Mouse (Mus musculus): Measurements from ENCODE around the gene Nxnl1. TPM values are rescaled to one million over a fixed set of nuclear protein-coding genes. Genes with fewer than 3 reads are reported as not detected.

The Nxnl1 gene
- under 1 TPM in 2 of 4 experiments, not detected in 2; 0.14 to 0.19 TPM for total RNA-seq (2022)

DNA sequence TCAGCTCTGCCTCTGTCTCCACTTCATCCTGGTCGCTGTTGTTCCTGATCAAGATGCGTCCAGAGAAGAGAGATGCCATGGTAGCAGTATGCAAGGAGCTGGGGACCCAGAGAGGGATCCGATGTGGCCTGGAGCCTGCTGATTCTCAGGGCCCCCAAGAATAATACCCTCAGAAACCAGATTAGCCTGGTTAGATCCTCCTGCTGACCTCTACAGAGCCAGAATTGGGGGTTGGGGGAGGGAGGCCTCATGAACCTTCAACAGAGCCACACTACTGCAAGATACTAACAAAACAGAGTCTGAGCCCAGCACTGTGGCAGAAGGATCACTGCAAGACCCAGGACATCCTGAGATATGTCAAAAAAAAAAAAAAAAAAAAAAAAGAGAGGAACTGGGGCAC, at the start of gene Nxnl1:
Gene Nxnl1, minus strand, starts transcription at position 101 of the 400 bp plus-strand sequence.
- no peak for DNase-seq (ENCODE audit: low spot score)

DNA sequence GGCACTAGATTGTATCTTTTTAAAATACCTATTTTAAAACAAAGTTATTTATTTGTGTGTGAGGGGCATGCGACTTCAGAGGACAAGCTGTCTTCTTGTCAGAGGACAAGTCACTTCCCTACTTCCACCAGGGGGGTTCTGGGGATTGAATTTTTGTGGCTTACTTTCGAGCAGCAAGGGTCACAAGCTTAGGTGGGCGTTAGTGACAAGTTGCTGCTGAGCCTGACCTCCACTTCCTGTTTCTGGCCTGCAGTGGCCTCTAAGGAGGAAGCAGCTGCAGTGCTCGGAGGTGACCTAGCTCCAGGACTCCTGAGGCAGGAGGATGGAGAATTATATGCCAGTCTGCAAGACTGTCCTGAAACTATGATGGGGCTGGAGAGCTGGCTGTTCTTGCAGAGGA, 47.0 kb upstream of the Nxnl1 start:
- DNase-seq (ENCODE audit: low spot score) = no peak

DNA sequence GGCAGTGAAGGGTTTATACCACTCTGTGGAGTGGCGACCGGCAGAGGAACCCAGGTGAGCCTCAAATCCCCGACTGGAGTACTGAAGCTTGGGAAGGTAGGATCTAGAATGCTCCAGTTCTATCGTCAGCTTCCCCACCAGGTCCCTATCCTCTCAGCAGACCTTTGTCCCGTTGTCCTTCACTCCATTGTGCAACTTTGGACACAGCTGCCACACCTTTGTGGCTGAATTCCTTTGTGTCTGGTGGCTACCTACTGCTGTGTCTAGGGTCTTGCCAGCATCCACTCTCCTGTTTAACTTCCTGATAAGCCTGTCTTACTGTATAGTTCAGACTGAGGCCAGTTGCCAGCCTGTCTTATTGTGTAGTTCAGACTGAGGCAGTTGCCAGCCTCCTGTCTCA, 45.7 kb upstream of the Nxnl1 start:
- DNase-seq (ENCODE audit: low spot score) = no peak

DNA sequence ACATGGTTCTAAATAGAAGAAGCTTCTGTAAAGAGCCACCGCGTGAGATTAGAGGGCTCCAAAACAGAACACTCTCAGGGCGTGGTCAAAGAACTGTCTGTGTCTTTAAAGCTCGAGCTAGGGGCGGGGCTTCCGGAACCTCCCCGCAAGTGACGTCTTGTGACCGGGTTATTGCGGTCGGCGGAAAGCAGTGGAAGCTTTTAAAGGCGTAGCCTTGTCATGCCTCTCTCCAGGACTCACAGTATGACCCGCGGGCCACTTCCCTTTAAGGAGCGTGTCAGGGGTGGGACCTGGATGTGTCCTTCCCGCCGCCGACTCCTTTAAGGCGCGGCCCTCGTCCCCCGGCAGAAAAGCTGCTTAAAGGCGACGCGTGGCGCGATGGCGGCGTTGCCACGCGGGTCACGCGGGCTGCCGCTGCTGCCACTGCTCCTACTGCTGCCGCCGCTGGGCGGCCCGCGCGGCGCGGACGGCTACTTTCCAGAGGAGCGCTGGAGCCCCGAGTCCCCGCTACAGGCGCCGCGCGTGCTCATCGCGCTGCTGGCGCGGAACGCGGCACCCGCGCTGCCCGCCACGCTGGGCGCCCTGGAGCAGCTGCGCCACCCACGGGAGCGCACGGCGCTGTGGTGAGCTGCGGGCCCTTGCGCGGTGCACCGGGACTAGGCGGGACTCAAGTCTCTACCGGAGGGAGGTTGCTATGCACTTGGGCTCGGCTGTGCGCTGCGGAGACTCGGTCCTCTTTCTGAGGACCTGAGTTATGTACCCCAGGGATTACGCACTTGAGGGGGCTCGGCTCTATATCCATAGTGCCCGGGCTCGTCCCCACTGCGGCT, 44.6 kb upstream of the Nxnl1 start, which contains the start of gene Colgalt1:
Gene Colgalt1, plus strand, starts transcription at position 177 of the 830 bp plus-strand sequence.
- DNase-seq (ENCODE audit: low spot score) = peak; percentile 99

DNA sequence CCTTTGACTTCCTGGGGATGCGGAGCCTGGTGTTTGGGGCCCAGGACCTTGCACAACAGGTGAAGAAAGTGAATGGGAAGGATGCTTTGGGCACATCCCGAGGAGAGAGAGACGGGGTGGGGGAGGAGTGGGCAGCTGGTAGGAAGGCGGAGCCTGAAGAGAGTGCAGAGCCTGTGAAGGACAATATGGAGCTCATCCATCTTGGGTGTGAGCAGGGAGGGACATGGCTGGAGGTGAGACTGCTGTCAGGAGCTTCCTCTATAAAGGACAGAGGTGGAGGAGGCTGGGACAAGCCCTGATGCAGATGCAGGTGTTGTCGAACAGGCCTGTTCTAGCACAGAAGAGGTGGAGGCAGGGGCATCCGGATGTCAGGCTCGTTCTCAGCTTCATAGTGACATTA, 37.6 kb upstream of the Nxnl1 start:
- no peak for DNase-seq (ENCODE audit: low spot score)

DNA sequence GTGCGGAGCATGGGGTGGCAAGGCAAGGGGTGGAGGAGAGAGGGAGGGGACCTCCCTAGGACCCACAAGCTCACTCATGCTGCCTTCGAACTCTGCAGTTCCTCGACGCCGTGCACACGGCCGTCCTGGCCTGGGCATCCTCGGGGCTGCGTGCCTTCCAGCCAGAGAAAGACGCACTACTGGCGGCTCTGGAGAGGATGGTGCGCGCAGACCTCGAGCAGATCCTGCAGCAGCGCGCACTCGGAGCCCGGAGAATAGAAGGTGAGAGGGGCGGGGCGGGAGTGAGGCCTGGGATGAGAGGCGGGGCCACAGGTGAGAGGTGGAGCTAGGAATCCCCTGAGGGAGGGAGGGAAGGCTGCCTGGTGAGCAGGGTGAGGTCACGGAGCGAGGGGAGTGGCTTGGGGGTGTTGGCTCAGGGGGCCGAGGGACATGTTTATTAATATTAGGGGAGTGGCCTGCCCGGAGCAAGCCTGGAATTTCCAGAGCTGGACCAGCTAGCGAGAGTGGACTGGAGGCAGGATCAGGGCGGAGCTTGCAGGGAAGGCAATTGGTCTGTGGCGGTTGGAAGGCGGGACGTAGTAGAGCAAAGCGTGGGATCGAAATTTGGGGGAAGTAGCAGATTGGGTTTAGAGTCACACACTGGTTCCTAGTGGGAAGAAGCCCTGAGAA, 36.4 kb upstream of the Nxnl1 start:
- peak; percentile 71 for DNase-seq (ENCODE audit: low spot score)

DNA sequence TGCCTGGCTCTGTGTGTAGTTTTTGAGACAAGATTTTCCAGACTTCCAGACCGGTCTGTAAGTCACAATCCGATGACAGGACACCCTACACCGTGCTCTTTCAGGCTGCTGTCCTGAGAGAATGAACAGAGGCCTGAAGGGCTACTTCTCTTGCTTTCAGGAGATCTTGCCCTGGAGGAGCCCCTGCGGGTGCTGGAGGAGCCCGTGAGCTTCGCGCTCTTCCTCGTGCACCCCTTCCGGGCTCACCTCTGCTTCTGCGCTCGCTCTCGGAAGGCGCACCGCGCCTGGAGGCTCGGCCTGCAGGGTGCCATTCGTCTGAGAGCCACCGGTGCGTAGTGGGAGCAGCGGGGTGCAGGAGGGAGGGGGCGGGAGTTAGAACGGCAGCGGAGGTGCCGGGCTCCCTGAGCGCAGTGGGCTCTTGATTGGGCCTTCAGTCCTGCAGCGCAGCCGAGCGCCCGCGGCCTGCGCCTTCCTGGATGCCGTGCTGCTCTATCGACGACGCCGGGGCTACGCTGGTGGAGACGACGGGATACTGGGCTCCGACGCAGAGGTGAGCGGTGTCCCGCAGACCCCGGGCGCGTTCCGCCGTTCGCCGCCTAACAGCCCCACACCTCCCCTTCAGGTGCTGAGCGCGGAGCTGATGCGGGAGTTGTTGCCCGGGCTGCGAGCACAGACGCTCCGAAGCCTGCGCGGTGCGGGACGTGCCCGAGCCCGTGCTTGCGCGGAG, 35.7 kb upstream of the Nxnl1 start:
- DNase-seq (ENCODE audit: low spot score) = no peak

DNA sequence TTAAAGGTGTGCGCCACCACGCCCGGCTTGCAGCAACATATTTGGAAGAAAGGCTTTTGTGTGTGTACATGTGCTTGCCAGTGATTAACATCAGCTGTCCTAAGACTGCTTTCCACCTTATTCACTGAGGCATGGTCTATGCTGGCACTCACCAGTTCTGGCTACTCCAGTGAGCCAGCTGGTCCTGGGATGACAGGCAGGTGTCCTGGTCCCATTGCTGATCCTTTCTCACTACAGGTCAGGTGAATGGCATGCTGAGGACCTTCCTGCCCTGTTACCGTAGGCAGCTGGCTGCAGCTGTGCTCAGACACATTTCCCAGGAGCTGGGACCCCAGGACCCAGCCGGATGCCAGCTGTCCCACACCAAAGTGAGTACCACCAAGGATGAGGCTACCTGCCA, 32.4 kb upstream of the Nxnl1 start:
- no peak for DNase-seq (ENCODE audit: low spot score)

DNA sequence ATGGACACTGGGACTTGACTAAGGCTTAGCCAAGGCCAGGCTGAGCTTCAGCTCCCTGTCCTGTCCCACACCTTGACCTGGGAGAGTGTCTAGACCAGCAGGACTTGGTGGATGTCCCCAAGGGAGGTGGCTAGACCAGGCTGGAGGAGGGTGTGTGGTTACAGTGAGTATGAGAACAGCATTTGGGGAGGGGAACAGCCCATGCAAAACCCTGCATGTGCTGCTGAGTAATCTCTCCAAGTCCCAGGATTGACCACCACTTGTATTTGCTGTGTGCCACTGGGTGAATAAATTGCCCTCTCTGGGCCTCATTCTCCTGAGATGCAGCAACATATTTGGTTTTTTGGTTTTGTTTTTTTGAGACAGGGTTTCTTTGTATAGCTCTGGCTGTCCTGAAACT, 32.0 kb upstream of the Nxnl1 start:
- no peak for DNase-seq (ENCODE audit: low spot score)

DNA sequence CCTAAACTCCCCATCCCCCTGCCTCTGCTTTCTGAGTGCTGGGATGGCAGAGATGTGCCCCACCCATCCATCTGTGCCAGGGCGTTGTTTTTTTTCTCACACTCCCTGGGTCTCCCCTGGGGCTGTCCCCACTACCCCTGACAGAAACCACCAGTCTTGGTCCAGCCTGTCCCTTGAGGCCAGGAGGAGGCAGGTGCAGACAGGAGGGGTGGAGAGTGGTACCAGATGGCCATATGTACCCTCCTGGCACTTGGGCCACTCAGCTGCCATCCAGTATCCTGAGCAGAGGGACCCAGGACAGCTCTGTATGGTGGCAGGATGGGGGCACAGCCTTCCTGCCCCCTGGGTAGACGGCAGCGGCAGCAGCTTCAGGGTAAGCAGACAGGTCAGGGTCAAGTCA, 31.1 kb upstream of the Nxnl1 start, which contains the start of gene Fam129c:
Gene Fam129c, plus strand, starts transcription at position 198 of the 400 bp plus-strand sequence.
- no peak for DNase-seq (ENCODE audit: low spot score)

DNA sequence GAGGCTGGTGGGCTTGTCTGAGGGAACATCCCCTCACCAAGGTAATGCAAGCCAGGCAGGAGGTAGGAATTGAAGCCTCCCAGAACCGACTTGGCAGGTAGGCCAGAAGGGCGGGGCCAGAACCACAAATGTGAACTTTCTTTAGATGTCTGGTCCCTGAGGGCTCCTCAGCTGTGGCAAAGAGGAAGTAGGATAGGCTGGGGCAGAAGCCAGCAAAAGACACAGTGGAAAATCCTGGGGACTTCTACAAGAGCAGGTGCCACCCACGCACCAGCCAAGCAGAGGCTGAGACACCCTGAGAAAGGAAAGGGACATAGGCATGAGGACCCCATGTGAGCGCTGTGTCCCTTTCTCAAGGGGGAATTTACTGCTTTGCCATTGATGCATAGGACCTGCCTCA, 30.4 kb upstream of the Nxnl1 start:
- no peak for DNase-seq (ENCODE audit: low spot score)

DNA sequence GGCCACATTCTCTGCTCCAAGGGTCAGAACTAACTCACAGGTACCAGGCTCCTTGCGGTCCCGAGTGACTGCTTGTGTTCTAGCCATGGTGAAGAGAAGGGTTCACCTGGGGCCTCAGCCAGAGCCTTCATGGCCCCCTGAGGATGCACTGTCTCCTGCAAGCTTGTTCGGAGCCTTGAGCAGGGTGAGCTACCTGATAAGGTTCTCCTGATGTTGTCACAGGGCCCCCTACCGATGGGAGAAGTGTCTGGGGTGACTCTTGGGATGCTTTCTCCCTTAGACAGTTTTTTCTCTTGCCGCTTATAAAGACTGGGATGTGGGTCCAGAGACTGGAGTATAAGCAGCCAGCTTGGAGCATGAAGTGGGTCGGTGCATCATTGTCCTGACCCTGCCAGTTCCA, 30.0 kb upstream of the Nxnl1 start:
- DNase-seq (ENCODE audit: low spot score) = no peak

DNA sequence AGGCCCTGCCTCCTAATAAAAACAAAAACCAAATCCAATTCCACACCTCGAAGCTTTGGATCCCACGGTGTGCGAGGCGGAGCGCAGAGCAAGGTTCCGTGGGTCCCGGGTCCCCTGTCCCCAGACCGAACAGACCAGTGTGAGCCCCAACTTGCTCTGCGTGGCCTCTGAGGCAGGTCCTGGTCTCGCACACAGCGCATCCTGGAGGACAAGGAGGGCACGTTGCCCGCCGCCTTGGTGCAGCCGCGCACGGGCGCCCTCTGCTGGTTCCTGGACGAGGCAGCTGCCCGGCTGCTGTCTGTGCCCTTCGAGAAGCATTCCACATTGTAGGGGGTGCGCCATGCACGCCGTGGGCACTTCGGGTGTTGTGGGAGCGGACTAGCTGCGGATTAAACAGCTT, 29.5 kb upstream of the Nxnl1 start:
- peak; percentile 75 for DNase-seq (ENCODE audit: low spot score)

DNA sequence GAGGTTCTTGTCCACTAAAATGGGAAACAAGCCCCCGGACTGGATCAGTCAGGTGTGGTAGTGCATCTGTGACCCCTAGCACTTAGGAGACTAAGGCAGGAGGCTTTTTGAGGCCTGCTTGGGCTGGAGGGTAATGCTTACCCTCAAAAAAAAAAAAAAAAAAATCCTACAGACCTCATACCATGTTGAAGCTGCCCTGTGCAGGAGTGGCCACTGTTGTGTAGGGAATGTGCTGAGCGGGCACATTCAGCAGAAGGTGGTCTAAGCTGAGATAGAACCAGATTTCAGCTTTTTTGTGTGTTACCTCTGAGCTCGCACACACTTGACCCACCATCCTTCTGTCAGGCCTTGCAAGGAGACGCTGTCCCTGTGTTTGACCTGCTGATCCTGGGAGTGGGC, 27.9 kb upstream of the Nxnl1 start:
- no peak for DNase-seq (ENCODE audit: low spot score)

DNA sequence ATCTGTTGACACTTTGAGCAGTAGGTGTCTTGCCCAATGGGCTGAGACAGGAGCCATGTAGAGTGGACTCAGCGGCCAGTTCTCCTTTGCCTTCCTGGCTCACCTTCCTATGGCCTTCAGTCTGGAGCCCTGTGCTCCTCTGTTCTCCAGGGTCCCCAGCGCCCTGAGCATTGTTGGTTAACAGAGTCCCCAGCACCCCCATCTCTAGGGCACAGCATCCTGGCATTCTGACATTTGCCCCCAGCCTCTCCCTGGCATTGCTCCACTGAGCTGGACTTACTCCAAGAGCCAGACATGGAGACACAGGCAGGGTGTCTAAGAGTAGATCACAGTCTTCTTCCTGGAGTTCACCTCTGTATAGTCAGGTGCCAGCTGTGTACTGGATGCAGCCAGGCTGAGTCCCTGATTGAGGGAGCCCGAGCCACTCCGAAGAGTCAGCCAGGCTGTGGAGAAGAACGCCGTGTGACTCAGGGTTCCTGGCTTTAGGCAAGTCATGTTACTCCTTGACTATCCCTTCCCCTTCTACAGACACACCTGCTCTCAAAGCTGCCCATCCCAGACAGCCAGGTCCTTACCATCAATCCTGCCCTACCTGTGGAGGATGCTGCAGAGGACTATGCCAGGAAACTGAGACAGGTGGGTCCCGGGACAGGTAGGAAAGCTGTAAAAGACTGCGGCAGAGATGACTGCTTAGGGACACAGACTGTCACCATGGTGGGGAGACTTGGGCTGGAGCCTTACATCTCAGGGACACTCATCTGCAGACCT, 27.3 kb upstream of the Nxnl1 start:
- DNase-seq (ENCODE audit: low spot score) = no peak

DNA sequence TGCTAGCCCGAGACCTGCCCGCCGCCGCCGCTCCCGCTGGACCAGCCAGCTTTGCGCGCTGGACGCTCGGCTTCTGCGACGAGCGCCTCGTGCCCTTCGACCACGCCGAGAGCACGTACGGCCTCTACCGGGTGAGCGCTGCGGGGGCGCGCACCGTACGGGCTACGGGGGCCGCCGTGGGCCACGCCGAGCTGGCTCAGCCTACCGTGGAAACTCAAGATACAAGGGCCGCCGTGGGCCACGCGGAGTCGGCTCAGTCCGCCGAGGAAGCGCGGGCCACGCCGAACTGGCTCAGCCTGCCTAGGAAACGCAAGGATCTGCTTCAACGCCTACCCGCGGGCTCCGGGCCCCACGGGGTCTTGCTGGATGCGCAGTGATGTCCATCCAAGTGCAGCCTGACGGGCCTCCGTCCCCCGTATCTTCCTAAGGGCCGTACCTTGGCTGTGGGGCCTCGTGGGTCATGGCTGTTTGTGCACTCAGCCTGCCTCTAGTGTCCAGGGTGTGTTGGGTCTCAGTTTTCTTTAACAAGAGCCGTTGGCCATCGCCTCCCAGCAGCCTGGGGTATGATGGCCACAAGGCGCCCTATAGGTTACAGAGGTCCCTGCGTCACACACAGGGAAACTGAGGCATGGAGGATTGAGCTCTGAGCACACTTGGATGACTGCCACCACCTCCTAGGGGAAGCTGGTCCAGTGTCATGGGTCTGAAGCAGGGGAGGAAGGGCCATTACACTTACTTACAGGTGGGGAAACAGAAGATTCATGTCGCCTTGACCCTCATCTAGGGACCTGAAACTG, 26.2 kb upstream of the Nxnl1 start:
- peak; percentile 72 for DNase-seq (ENCODE audit: low spot score)

DNA sequence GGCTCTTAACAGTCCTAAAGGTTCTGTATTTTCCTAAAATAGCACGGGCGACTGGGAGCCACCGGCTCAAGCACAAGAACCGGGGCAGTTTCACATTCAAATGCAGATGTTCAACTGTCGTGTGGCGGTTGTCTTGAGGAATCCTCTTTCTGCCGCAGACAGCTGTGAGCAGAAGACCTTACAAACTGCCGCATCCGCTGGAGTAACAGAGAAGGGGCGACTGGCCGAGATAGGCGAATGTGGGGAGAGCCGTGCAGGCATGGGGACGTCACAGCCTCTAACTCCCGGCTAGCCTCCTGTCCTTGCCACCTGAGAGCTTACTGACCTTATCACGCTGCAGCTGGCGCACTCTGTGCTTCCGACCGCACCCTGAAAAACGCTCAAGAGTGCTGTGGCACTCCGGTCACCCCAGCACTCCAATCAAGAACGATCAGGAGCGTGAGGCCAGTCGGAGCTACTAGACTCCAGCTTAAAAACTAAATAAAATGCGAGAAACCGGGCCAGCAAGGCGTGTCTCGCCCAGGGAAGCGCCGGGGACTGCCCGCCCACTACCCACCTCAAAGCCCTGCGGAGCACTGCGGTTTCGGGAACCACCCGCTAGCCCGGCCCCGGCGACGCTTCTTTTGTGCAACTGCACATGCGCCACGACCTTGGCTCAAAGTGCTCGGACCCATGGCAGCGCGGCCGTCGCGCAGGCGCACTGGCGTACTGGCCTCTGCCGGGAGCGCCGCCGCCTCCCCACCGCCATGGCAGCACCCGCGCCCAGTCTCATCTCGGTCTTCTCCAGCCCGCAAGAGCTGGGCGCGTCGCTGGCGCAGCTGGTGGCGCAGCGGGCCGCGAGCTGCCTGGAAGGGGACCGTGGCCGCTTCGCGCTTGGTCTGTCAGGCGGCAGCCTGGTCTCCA, 25.3 kb upstream of the Nxnl1 start, which contains the start of gene Pgls:
Gene Pgls, plus strand, starts transcription at position 706 of the 903 bp plus-strand sequence.
- DNase-seq (ENCODE audit: low spot score) = peak; percentile 96

DNA sequence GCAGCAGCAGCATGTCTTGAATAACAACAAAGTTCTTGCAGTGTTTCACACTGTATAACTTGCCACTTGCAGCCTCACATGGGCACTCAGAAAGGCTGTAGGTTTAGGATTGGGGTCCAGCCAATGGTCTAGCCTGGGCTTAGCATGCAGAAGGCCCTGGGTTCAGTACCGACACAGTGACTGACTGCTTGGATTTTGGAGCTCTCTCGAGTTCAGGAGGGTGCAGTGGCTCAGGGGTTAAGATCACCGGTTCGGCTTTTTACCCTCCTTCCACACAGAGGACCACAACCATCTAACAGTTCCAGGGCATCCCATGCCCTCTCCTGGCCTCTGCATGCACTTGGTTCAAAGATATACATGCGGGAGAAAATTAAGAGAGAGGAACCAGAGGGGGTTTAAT, 24.6 kb upstream of the Nxnl1 start:
- no peak for DNase-seq (ENCODE audit: low spot score)

DNA sequence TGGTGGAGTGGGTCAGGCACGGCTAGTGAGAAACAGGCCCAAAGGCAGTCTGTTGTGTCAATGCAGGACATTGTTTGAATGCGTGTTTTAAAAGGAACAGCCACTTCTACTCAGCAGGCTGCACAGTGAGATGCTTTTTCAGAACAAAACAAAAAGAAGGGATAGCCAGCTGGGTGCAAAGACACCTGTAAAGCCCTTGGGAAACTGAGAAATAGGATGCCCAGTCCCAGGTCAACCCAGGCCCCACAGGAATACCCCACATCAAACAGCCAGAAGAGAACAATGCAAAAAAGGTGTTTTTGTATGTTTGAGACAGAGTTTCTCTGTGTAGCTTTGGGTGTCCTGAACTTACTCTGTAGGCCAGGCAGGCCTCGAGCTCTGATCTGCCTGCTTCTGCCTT, 22.4 kb upstream of the Nxnl1 start:
- no peak for DNase-seq (ENCODE audit: low spot score)

DNA sequence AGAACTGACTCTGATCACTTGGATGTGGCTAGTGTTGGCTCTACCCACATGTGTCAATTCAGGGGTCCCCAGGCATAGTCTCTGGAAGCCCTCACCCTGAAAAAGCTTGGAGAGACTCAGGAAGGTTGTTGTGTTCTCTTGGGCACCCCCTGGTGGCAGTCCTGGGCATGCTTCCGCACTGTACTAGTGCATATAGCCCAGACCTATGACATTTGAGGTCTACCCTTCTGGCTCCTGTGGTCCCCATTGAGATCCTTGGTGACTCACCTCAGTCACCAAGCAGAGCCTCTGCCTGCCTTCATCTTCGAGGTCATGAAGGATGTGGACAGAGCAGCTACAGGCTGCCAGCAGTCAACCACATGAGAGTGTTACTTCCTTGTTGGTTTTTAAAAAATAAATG, 20.5 kb upstream of the Nxnl1 start:
- no peak for DNase-seq (ENCODE audit: low spot score)
